Mouse (Mus musculus): Measurements from ENCODE around the gene Zfp947. TPM values are rescaled to one million over a fixed set of nuclear protein-coding genes. Genes with fewer than 3 reads are reported as not detected.
"Not testable (repeated sequence)": the region's sequence is repeated elsewhere in the genome, so short reads cannot be mapped to it uniquely, and the experiment has no call there.

The Zfp947 gene
- 4.1 and 5.1 TPM in 2 replicates for total RNA-seq (2017)

DNA sequence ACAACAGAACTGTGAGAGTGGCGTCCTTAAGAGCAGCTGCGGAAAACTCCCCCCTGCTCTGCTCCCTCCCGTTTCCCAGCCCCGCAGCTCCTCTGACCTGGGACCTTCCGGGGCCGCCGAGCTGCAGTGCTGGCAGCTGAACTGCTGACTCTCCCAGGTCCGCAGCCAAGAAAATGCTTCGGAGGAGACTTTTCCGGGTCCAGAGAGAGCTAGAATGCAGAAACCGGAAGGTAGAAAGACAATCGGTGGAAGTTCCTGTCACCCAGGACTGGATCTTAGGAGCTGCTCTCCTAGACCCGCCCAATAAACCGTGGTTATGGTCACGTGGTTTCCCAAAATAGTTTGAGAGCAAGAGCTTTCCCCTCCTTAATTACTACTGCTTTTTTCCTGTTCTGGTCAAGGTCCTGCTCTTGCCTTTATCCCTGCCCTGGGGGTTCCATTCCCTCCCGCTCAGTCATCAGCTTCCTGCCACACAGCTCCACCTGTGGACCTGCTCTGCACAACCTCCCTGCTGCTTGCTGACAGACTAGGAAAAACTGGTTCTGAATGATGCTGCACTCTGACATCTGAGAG is at the start of gene Zfp947:
Gene Zfp947 (minus strand): TSS at position 469 of the 573 bp plus-strand sequence.
- ATAC-seq (replicated peaks in 1 of 2; ENCODE audit: insufficient read depth in 1 of 2, low FRiP score in 2 of 2, low TSS enrichment in 1 of 2, low read depth in 1 of 2, poor library complexity in 2 of 2, severe bottlenecking in 2 of 2), result peak; percentile 90 to 92

DNA sequence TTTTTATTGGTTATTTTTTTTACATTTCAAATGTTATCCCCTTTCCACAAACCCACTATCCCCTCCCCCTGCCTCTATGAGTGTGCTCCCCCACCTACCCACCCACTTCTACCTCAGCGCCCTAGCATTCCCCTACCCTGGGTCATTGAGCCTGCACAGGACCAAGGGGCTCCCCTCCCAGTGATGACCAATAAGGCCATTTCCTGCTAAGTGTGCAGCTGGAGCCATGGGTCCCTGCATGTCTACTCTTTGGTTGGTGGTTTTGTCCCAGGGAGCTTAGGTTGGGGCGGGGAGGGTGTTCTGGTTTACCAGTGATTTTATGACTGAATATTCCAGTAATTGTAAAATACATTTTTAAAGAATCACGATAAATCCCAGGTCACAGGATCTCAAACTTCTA is 686 bp downstream of the Zfp947 start:
- ATAC-seq (replicated peaks in 1 of 2; ENCODE audit: insufficient read depth in 1 of 2, low FRiP score in 2 of 2, low TSS enrichment in 1 of 2, low read depth in 1 of 2, poor library complexity in 2 of 2, severe bottlenecking in 2 of 2), result peak; percentile 9 to 26; a peak in 2 of 4 replicates

DNA sequence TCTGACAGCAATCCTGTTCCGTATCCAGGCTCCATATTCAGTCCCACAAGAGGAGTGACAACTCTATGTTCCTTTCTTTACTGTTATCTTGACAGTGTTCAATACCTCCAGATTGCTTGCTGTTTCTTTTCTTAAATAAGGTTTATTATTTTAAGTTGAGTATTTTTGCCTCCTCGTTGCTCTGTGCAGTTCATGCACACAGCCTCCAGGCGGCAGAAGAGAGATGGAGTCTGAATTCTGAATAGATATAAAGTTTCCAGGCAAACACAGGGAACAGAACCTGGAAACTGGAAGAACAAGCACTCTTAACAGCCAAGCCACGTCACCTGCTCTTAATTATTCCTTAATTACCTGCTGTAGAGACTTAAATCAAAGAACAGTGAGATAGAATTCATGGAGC is 12.0 kb downstream of the Zfp947 start:
- not testable (repeated sequence) for ATAC-seq (replicated peaks in 1 of 2; ENCODE audit: insufficient read depth in 1 of 2, low FRiP score in 2 of 2, low TSS enrichment in 1 of 2, low read depth in 1 of 2, poor library complexity in 2 of 2, severe bottlenecking in 2 of 2)

DNA sequence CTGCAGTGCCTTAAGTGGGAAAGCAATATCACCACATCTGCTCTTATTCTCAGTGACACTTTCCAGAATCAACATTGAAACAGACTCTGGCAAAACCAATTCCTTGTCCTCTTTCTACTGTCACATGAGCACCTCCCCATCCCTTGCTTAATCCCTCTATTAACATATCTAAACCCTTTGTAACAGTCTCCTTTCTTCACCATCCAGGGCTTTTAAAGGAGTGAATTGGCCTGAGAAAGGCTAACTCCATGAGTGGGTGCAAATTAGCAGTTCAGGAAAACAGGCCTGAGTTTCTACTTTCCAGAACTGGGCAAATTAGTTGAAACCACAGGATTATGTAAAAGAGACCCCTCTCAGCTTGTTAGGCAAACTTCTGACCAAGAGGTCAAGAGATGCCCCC is 47.2 kb downstream of the Zfp947 start:
- ATAC-seq (replicated peaks in 1 of 2; ENCODE audit: insufficient read depth in 1 of 2, low FRiP score in 2 of 2, low TSS enrichment in 1 of 2, low read depth in 1 of 2, poor library complexity in 2 of 2, severe bottlenecking in 2 of 2), result no peak

Other genes with a start within 250 kb of the Zfp947 start
- 26.0 and 33.2 TPM in 2 replicates for gene Zfp942, start 203.7 kb downstream of the Zfp947 start, total RNA-seq (2017)
- 32.0 and 40.0 TPM in 2 replicates for gene Zfp943, start 203.6 kb downstream of the Zfp947 start, total RNA-seq (2017)
- gene Zfp994, start 59.4 kb upstream of the Zfp947 start, total RNA-seq (2017), result 10.1 and 12.5 TPM in 2 replicates
- gene CT030661.1, start 148.6 kb upstream of the Zfp947 start, total RNA-seq (2017), result 25.8 and 28.5 TPM in 2 replicates
- 13.9 and 15.2 TPM in 2 replicates for gene Zfp944, start 195.2 kb upstream of the Zfp947 start, total RNA-seq (2017)
- gene Zfp758, start 195.3 kb upstream of the Zfp947 start, total RNA-seq (2017), result 22.4 and 29.1 TPM in 2 replicates

All from hematopoietic stem cell, adult 5-6 weeks (primary cell).